Mouse (Mus musculus): ENCODE data around the gene Elovl6. TPM values are rescaled to one million over a fixed set of nuclear protein-coding genes. Genes with fewer than 3 reads are reported as not detected.

Gene Elovl6
- polyA plus RNA-seq, 1 experiment from 2014 or later, result 21.8 TPM

DNA sequence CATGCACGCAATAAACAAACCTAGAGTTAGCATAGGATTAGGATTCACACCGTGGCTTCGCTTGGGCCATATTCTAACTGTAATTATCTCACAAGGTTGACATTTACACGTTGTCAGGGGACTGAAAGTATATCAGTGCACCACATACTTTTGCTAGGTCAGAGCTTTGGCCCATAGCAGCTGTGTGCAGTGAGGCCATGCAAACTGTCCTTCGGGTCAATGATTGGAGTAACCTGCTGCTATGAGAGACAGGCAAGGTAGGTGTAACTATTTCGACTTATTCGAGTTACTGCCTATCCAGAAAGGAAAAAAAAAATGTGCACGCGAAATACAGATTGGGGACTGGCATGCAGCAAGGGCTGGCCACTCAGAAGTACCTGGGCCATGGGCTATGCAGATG, 24.9 kb downstream of the Elovl6 start:
- no peak overlapping the region for H3K4me3 ChIP-seq (ENCODE audit: low read depth, low read length)
- 88% methylated on average over 9 of the region's 9 CpGs for WGBS
- no peak for TF ChIP-seq CTCF (IDR thresholded peaks at IDR 0.05; ENCODE audit: low read depth)
- H3K9me3 ChIP-seq (ENCODE audit: low read depth, low read length), result no peaks in the 10 kb centered on the region
- no peak overlapping the region for H3K9ac ChIP-seq
- H3K4me1 ChIP-seq (ENCODE audit: insufficient read depth), result no peaks in the 10 kb centered on the region
- H3K27ac ChIP-seq (ENCODE audit: low read depth), result no peak overlapping the region
- no peaks in the 10 kb centered on the region for H3K27me3 ChIP-seq (ENCODE audit: insufficient read depth, low read length)
- DNase-seq, result no peak
- H3K36me3 ChIP-seq (ENCODE audit: insufficient read depth), result 0 out of 2 replicates have a peak, but pooled peaks cover 3% of the 10 kb centered on the region
- ATAC-seq (ENCODE audit: insufficient read depth), result no peak
- H3K4me2 ChIP-seq, result no peak overlapping the region

DNA sequence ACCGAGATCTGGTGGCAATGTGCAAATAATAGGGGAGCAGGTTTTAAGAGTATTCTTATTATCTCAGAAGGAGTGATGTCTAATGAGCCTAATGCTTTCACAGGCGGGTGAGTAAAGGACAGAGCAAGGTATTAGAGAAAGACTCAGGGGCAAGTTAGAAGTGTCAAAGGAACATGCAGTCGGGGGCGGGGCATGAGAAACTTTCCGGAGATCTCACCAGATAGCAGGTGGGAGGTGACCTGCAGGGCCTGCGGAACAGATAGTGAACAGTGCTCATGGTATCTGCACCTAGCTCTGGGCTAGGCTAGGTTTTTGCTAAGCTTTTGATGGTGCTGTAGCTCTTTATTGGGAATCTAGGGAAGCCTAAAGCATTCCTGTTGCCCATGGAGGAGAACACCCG, 25.4 kb downstream of the Elovl6 start:
- Histone ChIP-seq H3K36me3 (ENCODE audit: insufficient read depth) (0 out of 2 replicates have a peak, but pooled peaks cover 3% of the 10 kb centered on the region), H3K9ac (no peak overlapping the region), H3K4me2 (no peak overlapping the region), H3K4me3 (ENCODE audit: low read depth, low read length) (no peak overlapping the region), H3K9me3 (ENCODE audit: low read depth, low read length) (no peaks in the 10 kb centered on the region), H3K4me1 (ENCODE audit: insufficient read depth) (no peaks in the 10 kb centered on the region), H3K27ac (ENCODE audit: low read depth) (no peak overlapping the region), H3K27me3 (ENCODE audit: insufficient read depth, low read length) (no peaks in the 10 kb centered on the region)
- ATAC-seq (ENCODE audit: insufficient read depth) (no peak), DNase-seq (no peak)
- 73% methylated on average over 7 of the region's 7 CpGs for WGBS
- TF ChIP-seq CTCF (IDR thresholded peaks at IDR 0.05; ENCODE audit: low read depth), result no peak

GRCm38 (mm10) chr3:129558016-129558955, 26.1 kb downstream of the Elovl6 start:
- H3K4me2 ChIP-seq, result no peak overlapping the region
- 0 out of 2 replicates have a peak, but pooled peaks have one; percentile 28 for ATAC-seq (ENCODE audit: insufficient read depth)
- H3K27ac ChIP-seq (ENCODE audit: low read depth), result no peak overlapping the region

DNA sequence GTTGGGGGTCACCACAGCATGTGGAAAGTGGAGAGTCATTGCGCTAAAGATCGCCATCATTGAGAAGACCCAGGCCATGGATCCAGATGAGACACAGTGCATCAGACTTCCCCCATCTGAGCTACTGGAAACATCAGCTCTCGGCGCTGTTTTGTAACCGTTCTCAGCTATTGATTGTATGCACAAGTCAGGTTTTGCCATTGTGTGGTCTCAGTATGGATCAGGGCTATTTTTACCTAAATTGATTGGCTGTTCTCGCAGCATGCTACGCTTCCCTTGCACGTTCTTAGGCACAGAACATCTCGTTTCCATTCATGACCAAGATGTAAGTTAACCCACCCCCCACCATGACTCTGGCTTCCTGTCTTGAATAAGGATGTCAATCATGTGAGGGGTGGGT, 27.9 kb downstream of the Elovl6 start:
- WGBS, result 93% methylated on average over 9 of the region's 9 CpGs
- H3K4me1 ChIP-seq (ENCODE audit: insufficient read depth), result no peaks in the 10 kb centered on the region
- no peak for ATAC-seq (ENCODE audit: insufficient read depth)
- no peak overlapping the region for H3K4me3 ChIP-seq (ENCODE audit: low read depth, low read length)
- H3K27me3 ChIP-seq (ENCODE audit: insufficient read depth, low read length), result no peaks in the 10 kb centered on the region
- 0 out of 2 replicates have a peak, but pooled peaks cover 3% of the 10 kb centered on the region for H3K36me3 ChIP-seq (ENCODE audit: insufficient read depth)
- no peaks in the 10 kb centered on the region for H3K9me3 ChIP-seq (ENCODE audit: low read depth, low read length)
- no peak for DNase-seq
- TF ChIP-seq CTCF (IDR thresholded peaks at IDR 0.05; ENCODE audit: low read depth), result no peak
- H3K9ac ChIP-seq, result no peak overlapping the region
- H3K27ac ChIP-seq (ENCODE audit: low read depth), result no peak overlapping the region
- H3K4me2 ChIP-seq, result no peak overlapping the region

More at GRCm38 (mm10) chr3:129558016-129558955, 26.1 kb downstream of the Elovl6 start:
- Histone ChIP-seq H3K4me3 (ENCODE audit: low read depth, low read length) (no peak overlapping the region), H3K27me3 (ENCODE audit: insufficient read depth, low read length) (no peaks in the 10 kb centered on the region), H3K9me3 (ENCODE audit: low read depth, low read length) (no peaks in the 10 kb centered on the region), H3K36me3 (ENCODE audit: insufficient read depth) (0 out of 2 replicates have a peak, but pooled peaks cover 3% of the 10 kb centered on the region), H3K4me1 (ENCODE audit: insufficient read depth) (no peaks in the 10 kb centered on the region), H3K9ac (no peak overlapping the region)
- 76% methylated on average over 22 of the region's 22 CpGs for WGBS
- no peak for TF ChIP-seq CTCF (IDR thresholded peaks at IDR 0.05; ENCODE audit: low read depth)
- peak; percentile 34 for DNase-seq

DNA sequence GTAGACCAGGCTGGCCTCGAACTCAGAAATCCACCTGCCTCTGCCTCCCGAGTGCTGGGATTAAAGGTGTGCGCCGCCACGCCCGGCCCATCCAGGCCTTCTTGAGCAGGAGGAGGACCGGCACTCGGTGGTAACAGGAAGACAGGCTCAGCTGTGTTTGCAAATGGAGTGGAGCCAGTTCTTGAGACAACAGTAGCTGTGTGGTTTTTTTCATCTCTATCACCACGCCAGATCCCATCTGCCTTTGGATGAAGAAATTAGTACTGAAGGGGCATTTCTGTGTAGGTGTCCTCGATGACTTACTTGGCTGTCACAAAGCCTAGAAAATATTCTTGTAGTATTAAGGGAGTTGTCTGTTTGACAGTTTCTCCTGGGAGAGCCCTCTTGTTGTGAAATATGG, 28.9 kb downstream of the Elovl6 start:
- ATAC-seq (ENCODE audit: insufficient read depth) (no peak), DNase-seq (no peak)
- no peak overlapping the region for H3K4me2 ChIP-seq
- H3K9me3 ChIP-seq (ENCODE audit: low read depth, low read length), result no peaks in the 10 kb centered on the region
- H3K27me3 ChIP-seq (ENCODE audit: insufficient read depth, low read length), result no peaks in the 10 kb centered on the region
- H3K4me3 ChIP-seq (ENCODE audit: low read depth, low read length), result no peak overlapping the region
- no peak overlapping the region for H3K27ac ChIP-seq (ENCODE audit: low read depth)
- 85% methylated on average over 10 of the region's 10 CpGs for WGBS
- H3K9ac ChIP-seq, result no peak overlapping the region
- 0 out of 2 replicates have a peak, but pooled peaks cover 3% of the 10 kb centered on the region for H3K36me3 ChIP-seq (ENCODE audit: insufficient read depth)
- no peaks in the 10 kb centered on the region for H3K4me1 ChIP-seq (ENCODE audit: insufficient read depth)
- no peak for TF ChIP-seq CTCF (IDR thresholded peaks at IDR 0.05; ENCODE audit: low read depth)

DNA sequence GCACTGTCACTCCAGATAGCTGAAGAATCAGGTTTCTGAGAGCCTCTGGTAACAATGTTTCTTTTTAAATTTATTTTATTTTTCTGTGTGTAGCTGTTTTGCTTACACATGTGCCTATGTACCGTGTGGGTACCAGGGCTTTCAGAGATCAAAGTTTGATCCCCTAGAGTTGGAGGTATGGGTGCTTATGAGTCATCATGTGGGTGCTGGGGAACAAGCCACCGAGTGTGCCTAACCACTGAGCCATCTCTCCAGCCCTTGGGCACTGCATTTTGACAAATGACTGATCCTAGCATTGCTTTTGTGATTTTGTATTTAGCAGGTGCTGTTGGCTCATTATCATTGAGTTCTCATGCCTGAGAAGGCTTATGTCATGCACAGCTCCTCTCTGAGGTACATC, 29.7 kb downstream of the Elovl6 start:
- Histone ChIP-seq H3K9me3 (ENCODE audit: low read depth, low read length) (no peaks in the 10 kb centered on the region), H3K9ac (no peak overlapping the region), H3K4me1 (ENCODE audit: insufficient read depth) (no peaks in the 10 kb centered on the region), H3K4me2 (no peak overlapping the region), H3K27me3 (ENCODE audit: insufficient read depth, low read length) (no peaks in the 10 kb centered on the region), H3K36me3 (ENCODE audit: insufficient read depth) (0 out of 2 replicates have a peak, but pooled peaks cover 3% of the 10 kb centered on the region), H3K4me3 (ENCODE audit: low read depth, low read length) (no peak overlapping the region), H3K27ac (ENCODE audit: low read depth) (no peak overlapping the region)
- WGBS, result 82% methylated on average over 2 of the region's 2 CpGs
- no peak for ATAC-seq (ENCODE audit: insufficient read depth)
- DNase-seq, result no peak
- TF ChIP-seq CTCF (IDR thresholded peaks at IDR 0.05; ENCODE audit: low read depth), result no peak

DNA sequence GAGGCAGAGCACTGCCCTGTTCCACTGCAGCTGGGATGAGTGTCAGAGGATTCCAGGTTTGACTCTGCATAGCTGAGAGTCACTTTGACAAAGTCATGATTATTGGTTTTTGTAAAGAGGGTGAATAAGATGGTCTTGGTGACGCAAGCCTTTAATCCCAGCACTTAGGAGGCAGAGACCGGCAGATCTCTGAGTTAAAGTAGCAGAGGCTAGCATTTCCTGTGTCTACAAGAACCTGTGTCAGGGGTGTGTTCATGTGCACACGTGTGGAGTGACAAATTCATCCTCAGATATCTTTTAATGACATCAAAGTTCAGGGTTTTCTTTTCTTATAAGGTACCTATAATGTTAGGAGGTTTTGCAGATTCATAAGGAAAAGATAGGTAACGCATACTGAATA, 30.3 kb downstream of the Elovl6 start:
- no peak for ATAC-seq (ENCODE audit: insufficient read depth)
- H3K27ac ChIP-seq (ENCODE audit: low read depth), result no peak overlapping the region
- WGBS, result 90% methylated on average over 4 of the region's 4 CpGs
- no peaks in the 10 kb centered on the region for H3K27me3 ChIP-seq (ENCODE audit: insufficient read depth, low read length)
- no peaks in the 10 kb centered on the region for H3K9me3 ChIP-seq (ENCODE audit: low read depth, low read length)
- no peak for DNase-seq
- TF ChIP-seq CTCF (IDR thresholded peaks at IDR 0.05; ENCODE audit: low read depth), result no peak
- H3K4me3 ChIP-seq (ENCODE audit: low read depth, low read length), result no peak overlapping the region
- 0 out of 2 replicates have a peak, but pooled peaks cover 3% of the 10 kb centered on the region for H3K36me3 ChIP-seq (ENCODE audit: insufficient read depth)
- H3K4me1 ChIP-seq (ENCODE audit: insufficient read depth), result no peaks in the 10 kb centered on the region
- H3K9ac ChIP-seq, result no peak overlapping the region
- no peak overlapping the region for H3K4me2 ChIP-seq

All from lung, embryonic 14.5 days (tissue).